Mouse (Mus musculus): ENCODE measurements around the gene Phyhd1. TPM values are rescaled to one million over a fixed set of nuclear protein-coding genes. Genes with fewer than 3 reads are reported as not detected.

The Phyhd1 gene
- 5.3 TPM for polyA plus RNA-seq (2017; shearing (Covaris generic))

GRCm38 (mm10) chr2:30265767-30266253, at the start of gene Phyhd1:
Gene Phyhd1, plus strand, starts transcription at chr2:30266203.

GRCm38 (mm10) chr2:30237199-30237880, 28.7 kb upstream of the Phyhd1 start, which contains the start of gene Lrrc8a:
Gene Lrrc8a, plus strand, starts transcription at chr2:30237715.

GRCm38 (mm10) chr2:30240267-30240666, 25.7 kb upstream of the Phyhd1 start, which contains the start of gene Gm28035:
Gene Gm28035, plus strand, starts transcription at chr2:30240567.

GRCm38 (mm10) chr2:30280743-30281142, 14.7 kb downstream of the Phyhd1 start, which contains the start of gene Gm28038:
Gene Gm28038, plus strand, starts transcription at chr2:30281043.

GRCm38 (mm10) chr2:30286192-30287026, 20.4 kb downstream of the Phyhd1 start, which contains the start of the genes Dolk and Nup188:
Gene Dolk, minus strand, starts transcription at chr2:30286334.
Gene Nup188, plus strand, starts transcription at chr2:30286397.

Other genes starting within 250 kb of the Phyhd1 start
- 0.96 TPM for gene Wdr34, start 217.3 kb upstream of the Phyhd1 start, polyA plus RNA-seq (2017; shearing (Covaris generic))
- gene Set, start 208.8 kb upstream of the Phyhd1 start, polyA plus RNA-seq (2017; shearing (Covaris generic)): 330 TPM
- gene Pkn3, start 188.5 kb upstream of the Phyhd1 start, polyA plus RNA-seq (2017; shearing (Covaris generic)): 0.70 TPM
- 8.6 TPM for gene Zdhhc12, start 172.6 kb upstream of the Phyhd1 start, polyA plus RNA-seq (2017; shearing (Covaris generic))
- 53.2 TPM for gene Zer1, start 141.6 kb upstream of the Phyhd1 start, polyA plus RNA-seq (2017; shearing (Covaris generic))
- 4.4 TPM for gene Tbc1d13, start 132.5 kb upstream of the Phyhd1 start, polyA plus RNA-seq (2017; shearing (Covaris generic))
- 24.0 TPM for gene Endog, start 94.7 kb upstream of the Phyhd1 start, polyA plus RNA-seq (2017; shearing (Covaris generic))
- 30.0 TPM for gene Spout1, start 87.7 kb upstream of the Phyhd1 start, polyA plus RNA-seq (2017; shearing (Covaris generic))
- gene Kyat1, start 60.4 kb upstream of the Phyhd1 start, polyA plus RNA-seq (2017; shearing (Covaris generic)): 8.2 TPM
- gene Lrrc8a, start 28.5 kb upstream of the Phyhd1 start, polyA plus RNA-seq (2017; shearing (Covaris generic)): 8.6 TPM
- gene Gm28035, start 25.6 kb upstream of the Phyhd1 start, polyA plus RNA-seq (2017; shearing (Covaris generic)): 5.4 TPM
- gene Gm28038, start 14.8 kb downstream of the Phyhd1 start, polyA plus RNA-seq (2017; shearing (Covaris generic)): 2.9 TPM
- 14.8 TPM for gene Dolk, start 20.1 kb downstream of the Phyhd1 start, polyA plus RNA-seq (2017; shearing (Covaris generic))
- gene Nup188, start 20.2 kb downstream of the Phyhd1 start, polyA plus RNA-seq (2017; shearing (Covaris generic)): 21.5 TPM
- 99.2 TPM for gene Sh3glb2, start 93.1 kb downstream of the Phyhd1 start, polyA plus RNA-seq (2017; shearing (Covaris generic))
- gene Miga2, start 98.0 kb downstream of the Phyhd1 start, polyA plus RNA-seq (2017; shearing (Covaris generic)): 5.2 TPM
- gene Dolpp1, start 126.1 kb downstream of the Phyhd1 start, polyA plus RNA-seq (2017; shearing (Covaris generic)): 24.6 TPM
- gene Crat, start 149.6 kb downstream of the Phyhd1 start, polyA plus RNA-seq (2017; shearing (Covaris generic)): 8.2 TPM
- 78.0 TPM for gene Ptpa, start 149.8 kb downstream of the Phyhd1 start, polyA plus RNA-seq (2017; shearing (Covaris generic))
- gene Ier5l, start 208.0 kb downstream of the Phyhd1 start, polyA plus RNA-seq (2017; shearing (Covaris generic)): 2.5 TPM